Mouse (Mus musculus) kidney, postnatal 4 days (tissue): ENCODE results near the gene Gpat3.

Source experiments
- DNase-seq, 2 experiments: peaks; one replicate each; pipeline ENCODE4 v3.0.0; 2021; ENCODE audit warnings: mixed read lengths in 2 of 2

Gene Gpat3

DNA sequence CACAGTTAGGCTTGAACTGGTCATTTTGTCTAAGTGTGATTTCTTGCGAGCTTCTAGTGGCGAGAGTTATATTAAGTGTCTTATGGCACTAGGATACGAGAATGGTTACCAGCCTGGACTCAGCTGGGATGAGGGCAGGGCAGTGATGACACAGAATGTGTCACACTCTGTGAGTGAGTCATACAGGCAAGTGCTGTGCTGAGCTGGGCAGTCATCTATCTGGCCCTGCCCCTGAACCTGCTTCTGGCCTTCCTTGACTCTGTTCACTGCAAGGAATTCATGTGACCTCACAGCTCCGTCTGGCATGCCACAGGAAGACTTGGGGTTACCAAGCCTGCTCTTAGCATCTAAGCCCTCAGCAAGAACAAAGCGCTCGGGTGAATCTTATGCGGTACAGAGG, 16.3 kb downstream of the Gpat3 start:
- no peak for DNase-seq

DNA sequence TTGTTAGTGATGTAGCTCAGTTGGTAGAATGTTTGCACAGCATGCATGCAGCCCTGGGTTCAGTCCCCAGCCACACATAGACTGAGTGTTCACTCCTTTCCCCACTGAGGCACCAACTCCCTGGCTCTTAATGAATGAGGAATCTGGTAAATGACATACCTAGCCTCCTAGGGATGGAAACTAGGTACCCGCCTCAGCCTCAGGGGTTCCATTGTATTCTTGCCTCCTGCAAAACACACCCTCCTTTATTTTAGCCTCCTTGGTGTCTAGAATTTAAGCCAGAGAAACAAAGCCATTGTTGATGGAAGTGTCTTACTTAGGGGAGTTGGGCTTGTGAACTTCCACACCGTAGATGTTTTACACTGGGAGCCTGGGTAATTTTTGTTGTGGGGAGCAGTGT, 17.6 kb downstream of the Gpat3 start:
- DNase-seq: no peak

DNA sequence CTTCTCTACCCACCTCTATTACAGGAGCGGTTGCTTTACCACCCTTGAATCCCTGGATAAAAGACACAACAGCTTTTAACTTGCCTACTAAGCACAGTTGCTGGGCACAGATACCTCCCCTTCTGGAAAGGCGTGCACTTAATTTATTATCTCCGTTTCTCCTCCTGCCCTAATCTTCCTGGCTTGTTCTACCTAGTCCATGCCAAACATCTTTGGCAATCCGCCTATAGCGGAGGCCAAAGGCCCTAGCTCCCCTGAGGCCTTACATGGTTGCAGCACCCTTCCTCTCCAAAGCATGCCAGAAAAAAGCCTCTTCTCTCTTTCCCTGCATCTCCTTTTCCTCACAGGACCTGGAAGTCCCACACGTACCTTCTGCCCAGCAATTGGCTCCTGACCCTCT, 18.9 kb downstream of the Gpat3 start:
- no peak for DNase-seq

DNA sequence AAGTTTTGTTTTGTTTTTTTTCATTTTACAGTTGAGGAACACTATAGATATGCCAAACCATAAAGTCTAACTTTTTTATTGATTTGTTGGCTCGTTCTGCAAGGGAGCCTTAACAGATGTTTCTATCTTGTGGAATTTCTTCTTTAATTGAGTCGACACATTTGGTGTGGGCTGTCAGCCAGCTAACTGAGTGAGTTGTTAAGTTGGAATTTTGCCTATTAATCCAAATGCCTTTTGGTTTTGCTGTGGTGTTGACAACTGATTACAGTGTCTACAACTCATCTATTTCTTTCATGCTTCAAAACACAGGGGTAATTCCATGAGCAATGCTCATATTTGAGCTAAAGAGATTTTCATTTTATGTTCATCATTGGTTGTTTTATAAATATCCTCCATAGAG, 20.7 kb downstream of the Gpat3 start:
- peak; percentile 58 to 68 for DNase-seq

DNA sequence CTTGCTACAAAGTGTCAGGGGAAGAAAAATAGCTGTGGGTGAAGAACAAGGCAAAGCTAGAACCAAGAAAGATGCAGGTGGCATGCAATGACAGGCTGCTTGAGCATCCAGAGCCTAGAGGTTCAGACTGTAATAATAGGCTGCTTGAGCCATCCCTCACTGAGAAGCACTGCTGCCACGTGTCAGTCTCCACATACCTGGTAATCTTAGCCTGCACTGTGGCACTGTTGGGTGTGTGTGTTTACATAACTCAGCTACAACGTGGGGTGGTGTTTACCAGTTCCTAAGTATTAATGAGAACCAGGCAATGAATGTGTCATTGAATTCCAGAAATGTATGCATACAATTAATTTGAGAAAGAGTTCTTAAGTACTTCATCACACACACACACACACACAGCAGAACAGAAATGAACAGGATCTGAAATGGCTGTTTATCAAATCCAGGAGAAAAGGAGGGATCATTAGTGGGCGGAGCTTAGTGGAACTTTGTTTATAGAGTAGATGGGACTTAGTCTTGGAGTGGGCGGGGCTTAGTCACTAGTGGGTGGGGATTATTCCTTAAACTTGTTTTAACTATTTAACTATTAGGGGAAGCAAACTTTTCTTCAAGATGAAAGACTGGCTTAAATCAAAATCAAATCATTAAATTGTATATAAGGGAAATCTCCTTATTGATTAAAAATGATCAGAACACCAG, 23.8 kb downstream of the Gpat3 start:
- no peak for DNase-seq

DNA sequence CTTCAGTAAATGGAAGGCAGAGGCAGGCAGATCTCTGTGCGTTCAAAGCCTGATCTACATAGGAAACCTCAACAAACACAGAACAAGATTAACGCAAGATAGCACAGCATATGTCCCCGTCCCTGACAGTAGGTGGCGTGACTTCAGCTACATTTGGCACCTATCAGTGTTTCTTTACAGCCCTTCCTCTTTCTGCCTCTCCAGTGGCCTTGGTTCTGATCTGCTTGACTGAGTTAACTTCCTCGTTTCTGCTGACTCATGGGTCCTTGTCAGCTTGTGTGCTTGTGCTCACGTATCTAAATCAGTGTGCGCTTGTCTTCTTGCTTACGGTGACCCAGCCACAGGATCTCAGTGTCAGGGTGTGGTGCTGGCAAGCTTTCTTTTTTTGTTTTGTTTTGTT, 26.5 kb downstream of the Gpat3 start:
- no peak for DNase-seq

DNA sequence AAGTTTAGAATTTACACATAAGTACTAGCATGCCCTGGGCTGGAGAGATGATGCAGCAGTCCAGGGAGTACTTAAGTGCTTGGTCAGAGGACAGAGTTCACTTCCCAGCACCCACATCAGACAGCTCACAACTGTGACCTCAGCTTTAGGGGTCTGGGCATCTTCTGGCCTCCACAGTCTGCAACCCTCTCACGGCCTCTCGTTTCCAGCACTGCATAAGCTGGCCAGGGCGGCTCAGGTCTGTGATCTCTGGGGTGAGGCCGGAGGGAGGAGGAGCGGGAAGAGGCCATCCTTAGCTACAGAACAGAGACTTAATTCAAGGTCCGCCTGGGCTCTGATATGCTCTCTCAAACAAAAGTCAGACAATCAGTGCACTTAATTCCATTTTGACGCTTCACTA, 29.2 kb downstream of the Gpat3 start:
- peak; percentile 16 to 28 for DNase-seq

DNA sequence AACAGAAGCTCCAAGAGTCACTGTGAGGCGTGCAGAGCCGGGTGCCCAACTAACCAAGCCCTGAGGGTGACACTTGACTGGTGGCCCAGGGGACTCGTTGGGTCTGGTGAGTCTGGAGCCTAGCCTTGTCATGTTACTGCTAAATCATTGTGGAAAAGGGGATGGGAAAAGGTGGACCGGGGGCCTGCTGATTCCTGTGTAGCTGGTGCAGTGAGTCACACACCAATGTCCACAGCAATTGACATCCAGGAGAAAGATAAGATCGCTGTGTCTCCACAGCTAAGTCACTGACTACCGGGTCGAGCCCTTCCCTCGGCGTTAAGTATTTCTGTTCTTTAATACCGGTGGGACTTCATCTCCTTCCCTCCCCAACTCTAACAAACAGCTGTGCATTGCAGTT, 29.7 kb downstream of the Gpat3 start:
- no peak for DNase-seq

DNA sequence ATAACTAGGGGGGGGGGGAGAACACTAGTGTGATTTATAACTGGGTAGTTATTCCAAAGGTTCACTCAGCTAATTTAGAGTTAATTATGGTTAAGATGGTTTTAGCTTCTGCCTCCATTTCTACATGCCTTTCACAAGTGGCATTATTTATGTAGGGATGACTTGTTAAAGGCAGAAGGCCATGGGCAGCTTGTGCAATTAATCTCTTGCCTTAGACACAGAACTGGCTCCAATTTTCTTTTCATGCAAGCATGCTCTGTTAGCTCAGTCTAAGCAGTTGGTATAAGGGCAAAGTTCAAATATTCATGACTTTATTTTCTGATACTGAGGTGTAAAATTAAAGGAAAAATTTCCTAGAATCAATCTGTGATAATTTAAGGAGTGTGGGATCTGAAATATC, 31.5 kb downstream of the Gpat3 start:
- no peak for DNase-seq

DNA sequence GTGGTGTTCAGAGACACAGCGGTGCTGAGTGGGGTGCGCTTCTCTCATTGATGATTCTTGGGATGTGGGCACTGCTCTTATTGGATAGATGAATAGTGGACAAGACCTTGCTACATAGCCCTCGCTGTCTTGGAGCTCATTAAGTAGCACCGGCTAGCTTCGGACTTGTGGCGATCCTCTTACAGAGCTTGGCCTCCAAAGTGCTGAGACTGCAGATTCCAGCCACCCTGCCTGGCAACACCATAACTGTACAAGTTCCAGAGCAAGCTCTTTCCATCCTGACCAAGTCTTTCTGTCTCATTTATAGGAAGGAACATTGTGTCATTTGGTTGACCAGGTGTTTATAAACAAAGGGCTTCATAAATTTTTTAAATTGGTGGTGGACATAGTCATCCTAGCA, 39.7 kb downstream of the Gpat3 start:
- DNase-seq: no peak

DNA sequence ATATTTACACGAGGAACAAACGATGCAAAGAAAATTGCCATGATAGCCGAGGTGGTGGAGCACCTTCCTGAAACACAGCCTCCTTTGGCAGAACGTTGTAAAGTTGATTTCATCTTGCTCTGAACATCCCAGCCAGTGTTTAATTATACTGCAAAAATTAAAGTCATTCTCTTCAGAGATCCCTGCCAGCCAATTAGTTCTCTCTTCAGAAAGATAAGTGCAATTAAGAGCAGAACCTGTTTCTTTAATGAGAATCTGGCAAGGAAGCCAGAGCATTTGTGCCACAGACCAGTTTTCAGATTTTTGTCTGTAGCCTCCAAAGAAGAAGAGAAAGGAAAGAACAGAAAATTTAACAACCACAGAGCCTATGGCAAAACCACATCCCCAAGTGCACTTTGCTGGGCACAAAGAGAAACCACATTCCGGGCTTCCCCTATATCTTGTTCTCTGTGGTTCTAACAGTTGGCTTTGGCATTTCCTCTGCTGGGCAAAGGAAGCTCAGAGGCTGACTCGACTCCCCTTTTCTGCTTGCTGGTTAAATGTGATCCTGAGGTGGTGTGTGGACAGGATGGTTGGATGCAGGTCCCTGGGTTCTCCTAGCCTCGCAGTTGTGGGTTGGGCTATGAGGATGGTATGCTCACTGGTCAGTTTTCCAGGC, 40.9 kb downstream of the Gpat3 start:
- DNase-seq: no peak

DNA sequence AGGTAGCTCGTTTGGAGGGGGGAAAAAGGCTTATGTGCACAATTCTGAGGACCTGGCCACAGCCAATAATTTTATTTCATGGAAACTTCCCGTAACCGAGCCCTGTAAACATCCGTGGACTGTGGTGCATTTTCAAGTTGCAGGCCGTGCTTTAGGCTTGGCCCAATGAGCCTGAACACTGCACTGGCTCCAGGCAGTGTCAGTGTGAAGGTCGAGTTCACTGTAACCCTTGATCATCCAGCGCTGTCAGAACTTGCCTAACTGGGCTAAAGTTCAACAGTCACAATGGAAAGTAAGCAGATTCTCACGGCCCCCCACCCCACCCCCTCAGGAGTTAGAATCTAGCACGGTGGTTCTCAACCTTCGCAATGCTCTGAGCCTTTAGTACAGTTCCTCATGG, 50.7 kb downstream of the Gpat3 start:
- DNase-seq: peak in 1 of 2 experiments; percentile 40

DNA sequence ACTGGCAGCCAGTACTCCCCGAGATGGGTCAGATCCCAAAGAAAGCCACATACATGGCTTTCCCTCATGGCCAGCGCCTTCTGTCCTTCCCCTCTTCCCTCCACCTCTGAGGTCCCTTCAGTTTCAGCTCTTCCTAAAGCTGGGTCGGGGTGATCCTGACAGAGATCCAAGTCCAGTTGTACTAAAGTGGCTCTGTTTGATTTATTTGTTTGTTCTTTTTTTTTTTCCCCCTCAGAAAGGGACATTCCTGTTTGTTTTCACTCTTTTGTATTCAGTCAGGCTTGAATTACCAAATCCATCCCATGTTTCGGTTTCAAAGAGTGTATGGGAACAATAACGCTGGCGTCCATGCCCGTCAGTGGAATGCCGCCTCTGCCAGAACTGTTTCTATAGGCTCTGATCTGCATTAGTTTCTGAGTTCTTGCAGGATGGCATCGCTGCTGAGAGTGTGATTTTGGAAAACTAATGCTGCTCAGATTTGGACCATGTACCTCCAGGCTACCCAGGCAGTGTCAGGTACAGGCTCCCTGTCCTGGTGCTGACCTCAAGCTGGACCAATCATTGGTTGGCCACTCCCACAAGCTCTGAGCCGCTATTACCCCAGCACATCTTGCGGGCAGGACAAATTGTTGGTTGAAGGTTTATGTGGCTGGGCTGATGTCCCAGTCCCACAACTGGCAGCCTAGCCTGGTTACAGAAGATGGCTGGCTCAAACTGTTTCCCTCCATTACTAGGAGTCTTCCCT, 54.4 kb downstream of the Gpat3 start:
- DNase-seq: no peak

DNA sequence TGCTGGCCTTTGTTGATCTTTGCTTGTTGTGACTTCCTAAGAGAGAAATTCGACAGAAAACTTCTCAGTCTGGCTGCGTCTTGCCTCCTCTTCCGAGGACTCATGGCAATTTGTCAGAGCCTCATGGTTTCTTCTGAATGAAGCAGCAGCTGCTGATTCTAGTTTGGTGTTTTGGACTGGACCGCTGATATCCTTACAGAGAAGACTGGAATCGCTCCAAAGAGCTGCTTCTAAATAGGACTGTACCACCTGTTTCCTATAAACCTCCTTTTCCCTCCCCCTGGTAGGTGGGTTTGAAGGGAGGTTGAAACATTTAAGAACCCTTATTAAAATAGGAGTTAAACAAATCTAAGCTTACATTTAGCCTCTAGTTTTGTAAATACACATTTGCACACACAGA, 55.5 kb downstream of the Gpat3 start:
- no peak for DNase-seq

DNA sequence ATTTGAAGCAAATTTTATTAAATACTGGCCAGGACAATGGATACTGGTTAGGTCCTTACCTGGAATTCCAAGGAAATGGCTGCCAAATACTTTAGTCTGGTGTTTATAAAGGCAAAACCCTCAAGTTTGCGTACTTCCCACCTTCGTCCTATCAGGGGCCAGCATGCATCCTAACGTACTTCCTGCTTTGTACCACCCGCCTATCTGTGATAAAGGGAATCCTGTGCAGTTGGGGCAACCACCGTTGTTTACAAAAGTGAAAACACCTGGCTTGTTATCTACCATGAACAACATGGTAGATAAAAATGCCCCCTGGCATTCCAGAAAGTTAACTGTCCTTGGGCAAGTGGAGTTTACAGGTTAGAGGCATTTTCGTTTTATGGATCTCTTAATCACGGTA, 63.0 kb downstream of the Gpat3 start:
- no peak for DNase-seq

DNA sequence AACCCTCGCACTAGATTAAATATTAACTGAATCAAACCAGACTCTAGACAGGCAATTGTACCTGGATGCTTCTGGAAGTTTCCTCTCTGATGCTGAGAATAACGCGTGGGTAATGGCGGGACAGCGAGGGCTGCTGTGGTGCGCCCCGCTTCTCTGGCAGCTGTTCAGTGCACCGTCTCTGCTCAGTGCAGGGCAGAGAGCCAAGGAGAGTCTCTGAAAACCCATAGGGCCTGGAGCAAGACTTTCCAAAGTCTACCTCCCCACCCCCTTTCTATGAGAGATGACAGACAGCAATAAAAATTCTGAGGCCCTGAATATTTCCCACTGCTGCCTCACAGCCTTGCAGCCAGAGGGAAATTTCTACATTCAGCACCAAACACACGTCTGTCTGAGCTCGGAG, 63.4 kb downstream of the Gpat3 start:
- DNase-seq: peak in 1 of 2 experiments; percentile 25

DNA sequence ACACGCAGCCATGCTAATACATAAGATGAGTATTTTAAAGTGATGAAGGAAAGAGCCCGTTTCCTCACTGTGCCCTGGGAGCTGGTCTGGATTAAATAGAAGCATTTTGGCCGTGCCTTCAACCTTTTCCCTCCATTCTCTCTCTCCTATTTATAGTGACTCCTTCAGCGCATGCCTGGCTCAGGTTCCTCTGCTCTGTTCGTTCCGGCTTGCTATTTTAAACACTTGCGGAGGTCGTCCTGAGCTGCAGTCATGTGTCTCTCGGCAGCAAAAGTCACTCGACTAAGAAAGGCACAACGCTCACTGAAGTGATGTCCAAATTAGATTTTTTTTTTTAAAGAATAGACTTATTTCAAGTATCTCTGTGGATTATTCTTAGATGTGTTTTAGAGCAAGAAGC, 64.2 kb downstream of the Gpat3 start:
- no peak for DNase-seq

DNA sequence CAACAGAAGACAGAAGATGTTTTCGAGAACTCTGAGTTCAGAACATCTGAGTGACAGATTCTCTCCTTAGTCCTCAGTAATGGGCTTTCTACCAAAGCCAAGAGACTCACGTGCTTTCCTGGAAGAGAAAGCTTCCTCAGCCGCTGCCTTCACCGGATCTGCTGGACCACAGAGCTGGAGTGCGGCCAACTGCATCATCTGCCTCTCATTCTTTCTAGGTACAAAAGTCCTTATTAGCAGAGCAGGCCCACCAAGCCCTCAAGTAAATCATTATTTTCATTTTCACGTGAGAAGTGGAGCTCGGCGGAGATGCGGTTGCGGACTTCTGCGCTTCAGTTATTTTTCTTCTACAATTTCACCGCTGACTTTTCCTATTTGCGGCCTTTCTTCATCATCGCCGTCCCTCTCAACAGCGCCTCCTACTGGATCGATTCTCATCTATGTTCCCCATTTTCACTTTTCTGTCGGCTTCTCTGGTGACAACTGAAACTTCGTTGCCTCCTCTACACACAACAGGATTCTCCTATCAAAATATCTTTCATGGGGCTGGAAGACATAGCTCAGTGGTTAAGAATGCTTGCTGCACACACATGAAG, 66.1 kb downstream of the Gpat3 start:
- peak; percentile 79 to 88 for DNase-seq

DNA sequence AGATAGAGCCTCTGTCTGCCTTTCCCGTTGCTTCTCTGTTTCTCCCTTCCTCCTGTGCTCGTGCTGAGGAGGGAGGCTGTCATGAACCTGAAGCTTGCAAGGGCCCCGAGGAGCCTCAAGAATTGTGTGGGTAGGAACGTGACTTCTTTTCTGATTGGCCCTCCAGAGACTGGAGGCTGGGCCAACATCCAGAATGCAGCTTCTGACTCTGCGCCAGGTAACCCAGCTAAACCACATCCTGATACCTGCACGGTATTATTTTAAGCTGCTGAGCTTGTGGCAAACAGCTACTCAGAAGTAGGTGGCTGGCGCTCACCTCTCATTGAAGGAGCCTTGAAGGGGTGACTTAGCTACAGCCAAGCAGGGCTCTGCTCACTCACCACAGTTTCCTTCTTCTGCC, 66.9 kb downstream of the Gpat3 start:
- DNase-seq: no peak

DNA sequence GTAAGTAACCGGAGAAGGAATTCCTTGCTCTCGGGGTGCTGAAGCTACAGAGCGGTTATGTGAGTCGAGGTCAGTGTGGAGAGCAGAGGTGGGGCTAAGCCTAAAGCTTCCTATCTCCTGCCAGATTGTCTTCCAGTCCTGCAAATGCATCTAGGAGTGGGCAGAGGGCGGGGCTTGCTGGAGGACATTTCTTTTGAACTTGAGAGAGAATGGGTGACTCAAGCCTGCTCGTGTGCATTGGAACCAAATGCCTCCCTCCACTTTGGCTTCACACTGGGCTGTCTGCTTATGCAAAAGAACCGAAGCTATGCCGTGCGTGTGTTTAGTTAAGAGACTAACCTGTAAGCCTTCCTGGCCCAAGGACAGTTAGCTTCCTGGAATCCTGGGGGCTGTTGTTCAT, 67.8 kb downstream of the Gpat3 start:
- DNase-seq: no peak

DNA sequence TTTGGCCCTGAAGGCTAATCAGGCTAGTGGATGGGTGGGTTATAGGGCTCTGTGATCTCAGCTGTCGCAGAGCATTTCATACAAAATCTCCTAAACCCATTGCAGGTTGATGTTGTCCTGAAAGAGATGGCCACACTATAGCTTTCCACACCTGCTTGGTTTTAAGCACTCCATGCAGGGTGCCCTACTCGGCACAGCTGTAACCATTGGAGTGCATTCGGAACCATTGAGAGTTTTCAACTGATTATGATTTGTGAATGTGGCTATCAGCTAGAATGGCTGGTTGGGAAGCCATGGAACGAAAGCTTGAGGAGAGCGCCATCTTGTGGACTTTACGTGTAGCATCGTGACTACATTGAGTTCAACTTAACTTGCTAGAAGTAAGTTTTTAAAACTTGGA, 69.5 kb downstream of the Gpat3 start:
- DNase-seq: peak; percentile 53 to 68

DNA sequence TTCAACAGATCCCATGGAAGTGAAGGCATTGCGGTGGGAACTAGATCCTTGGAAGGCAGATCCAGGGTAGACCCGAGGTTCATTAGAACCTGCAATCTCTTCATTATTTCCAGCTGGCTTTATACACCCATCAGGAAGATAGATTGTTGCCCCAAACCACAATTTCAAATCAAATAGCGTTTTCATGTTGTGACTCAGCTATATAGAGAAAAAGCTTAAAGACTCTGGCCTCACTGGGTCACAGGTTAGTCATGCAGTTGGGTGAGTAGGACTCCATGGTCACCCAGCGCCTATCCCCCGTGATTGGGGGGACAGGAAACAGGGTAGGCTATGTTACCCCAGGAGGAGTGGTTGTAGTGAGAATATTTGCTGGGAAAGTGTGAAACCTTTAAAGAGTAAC, 69.9 kb downstream of the Gpat3 start:
- DNase-seq: no peak

DNA sequence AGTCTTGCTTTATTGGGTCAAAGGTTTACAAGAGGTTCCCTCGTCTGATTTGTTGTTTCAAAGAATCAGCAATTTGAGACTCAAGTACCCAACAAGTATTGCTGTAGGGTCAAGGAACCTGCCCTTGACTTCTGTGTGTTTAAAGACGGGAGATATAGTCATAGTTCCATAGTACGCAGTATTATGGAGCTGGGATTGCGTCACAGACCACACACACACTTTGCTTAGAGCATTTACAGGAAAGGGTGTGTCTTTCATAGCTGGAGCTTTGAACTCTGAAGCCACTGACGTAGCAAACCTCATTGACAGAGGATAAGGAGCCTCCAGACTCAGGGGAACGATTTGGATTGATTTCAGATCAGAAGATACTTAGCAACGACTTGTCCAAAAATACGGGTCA, 70.9 kb downstream of the Gpat3 start:
- DNase-seq: no peak

DNA sequence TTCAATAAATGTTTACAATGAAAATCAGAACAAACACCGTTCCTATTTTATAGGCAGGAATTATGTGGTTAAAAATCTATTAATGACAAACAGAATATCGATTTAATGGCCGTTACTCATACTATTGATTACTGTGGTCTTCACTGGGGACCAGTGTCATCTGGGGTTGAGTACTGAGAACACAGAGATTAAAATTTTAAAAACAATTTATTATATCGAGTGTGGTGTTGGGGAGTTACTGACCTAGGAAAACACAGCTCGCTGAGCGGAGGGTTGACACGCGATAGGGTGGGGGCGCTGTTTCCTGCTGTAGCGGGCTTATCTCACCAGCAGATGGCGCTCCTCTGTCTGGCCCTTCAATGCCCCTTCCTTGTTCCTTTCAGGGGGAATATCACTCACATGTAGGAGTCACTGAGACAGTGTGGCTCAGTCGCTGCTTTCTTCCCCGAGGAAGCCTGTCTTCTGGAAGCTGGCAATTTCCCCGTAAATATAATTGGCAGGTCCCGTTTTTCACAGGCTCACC, 71.8 kb downstream of the Gpat3 start:
- DNase-seq: peak; percentile 85
